Mouse (Mus musculus) left cerebral cortex, postnatal 25 days (tissue): ENCODE data around the gene Chl1. TPM values are rescaled to one million over a fixed set of nuclear protein-coding genes. Genes with fewer than 3 reads are reported as not detected.

Experiments used
- DNase-seq, 2 experiments: peaks; one replicate each; pipeline ENCODE4 v3.0.0; 2022; ENCODE audit warnings: low spot score in 2 of 2, mixed read lengths in 1 of 2
- intact Hi-C: fragments of 180-260 bp; cut with DNase I; formaldehyde crosslinking; loops from one replicate; pipeline ENCODE4 v1.15.1; 2025
- total RNA-seq, 2 experiments: library from RNA; stranded (reverse); gene quantifications; 2 replicates each; pipeline ENCODE4 v1.2.3; 2021

Gene Chl1
- 100 to 1,000 TPM; 123 to 148 TPM for total RNA-seq

- peak; percentile 42 to 57 for DNase-seq
- intact Hi-C loops: loop anchor here (2.0 to 5.0 kb wide), 3 partner anchors 47 to 204 kb away; no protein-coding TSS in a partner anchor
Observed at GRCm38 (mm10) chr6:103510392-103511289, at the start of gene Chl1. TSS of gene Chl1 (plus strand) at chr6:103510586.

DNA sequence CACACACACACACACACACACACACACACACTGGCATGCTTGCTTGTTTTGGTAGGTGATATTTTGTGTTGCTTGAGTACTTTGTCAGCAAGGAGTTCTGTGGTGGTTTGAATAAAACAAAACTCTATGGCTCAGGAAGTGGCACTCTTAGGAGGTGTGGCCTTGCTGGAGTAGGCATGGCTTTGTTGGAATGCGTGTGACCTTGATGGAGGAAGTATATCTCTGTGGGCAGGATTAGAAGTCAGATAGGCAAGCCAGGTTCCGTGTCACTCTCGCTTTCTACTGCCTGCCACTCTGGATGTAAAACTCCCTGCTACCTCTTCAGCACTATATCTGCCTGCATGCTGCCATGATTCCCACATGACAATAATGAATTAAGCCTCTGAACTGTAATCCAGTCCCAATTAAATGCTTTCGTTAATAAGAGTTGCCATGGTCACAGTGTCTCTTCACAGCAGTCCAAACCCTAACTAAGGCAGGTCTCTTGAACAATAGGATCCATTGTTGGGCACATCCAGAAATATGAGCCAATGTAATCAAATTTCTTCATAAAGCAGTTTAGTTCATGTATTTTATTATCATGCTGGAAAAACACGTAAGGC is 44.8 kb upstream of the Chl1 start:
- DNase-seq: no peak
- intact Hi-C loops: no loop called here

- no peak for DNase-seq
- intact Hi-C loops: no loop called here
Observed at GRCm38 (mm10) chr6:103473316-103473715, 37.1 kb upstream of the Chl1 start.

DNA sequence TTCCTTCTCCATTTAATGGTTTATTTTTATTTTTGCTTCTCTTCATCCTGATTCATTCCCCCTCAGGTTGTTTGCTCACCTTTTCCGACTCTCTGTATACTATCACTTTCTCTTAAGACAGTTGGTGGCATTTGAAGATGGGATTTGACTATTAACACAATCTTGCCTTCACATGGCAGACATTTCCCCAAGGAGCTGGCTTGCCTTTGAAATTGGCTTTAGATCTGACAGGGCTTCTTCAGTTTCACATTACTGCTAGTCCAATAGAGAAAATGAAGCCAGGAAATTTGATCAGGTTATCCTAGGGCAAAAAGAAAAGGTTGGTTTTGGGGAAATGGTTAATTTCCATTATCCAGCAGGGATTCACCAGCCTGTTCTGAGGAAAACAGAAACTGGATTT is 23.2 kb upstream of the Chl1 start:
- DNase-seq: no peak
- intact Hi-C loops: no loop called here

DNA sequence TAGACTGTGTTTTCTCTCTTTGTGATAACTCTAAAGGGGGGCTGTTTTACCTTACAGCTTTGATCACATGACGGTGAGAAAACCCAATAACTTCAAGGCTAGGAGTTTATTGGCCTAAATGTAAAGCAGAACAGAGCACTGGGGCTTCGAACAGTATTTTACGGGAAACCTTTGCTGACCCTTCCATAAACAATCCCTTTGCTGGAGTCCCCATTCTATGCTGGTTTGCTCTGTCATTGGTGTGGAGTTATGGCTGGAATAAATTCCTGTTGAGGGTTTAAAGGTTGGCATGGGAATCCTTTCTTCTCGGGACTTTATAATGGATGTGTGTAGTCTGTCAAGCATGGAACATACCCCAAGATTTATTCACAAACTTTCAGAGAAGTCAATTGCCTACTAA is 12.0 kb upstream of the Chl1 start:
- intact Hi-C loops: no loop called here
- DNase-seq: no peak

DNA sequence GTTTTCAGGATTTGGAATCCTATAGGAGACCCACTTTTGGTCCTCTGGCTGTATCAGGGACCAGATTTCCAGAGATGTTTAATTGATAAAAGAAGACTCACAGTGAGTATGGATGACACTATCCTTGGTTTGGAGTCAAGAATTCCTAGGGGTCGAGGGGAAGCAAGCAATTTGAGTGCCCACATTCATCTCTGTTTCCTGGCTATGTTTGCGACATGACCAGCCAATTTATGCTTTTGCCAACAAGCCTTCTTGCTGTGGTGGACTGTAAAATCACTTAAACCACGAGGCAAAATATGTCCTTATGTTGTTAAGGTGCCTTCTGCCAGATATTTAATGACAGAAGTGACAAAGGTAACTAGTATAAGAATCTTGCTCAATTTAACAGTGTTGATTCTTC is 6.3 kb upstream of the Chl1 start:
- intact Hi-C loops: loop anchor here (10.0 kb wide), 1 partner anchor 169 kb away; no protein-coding TSS in a partner anchor
- no peak for DNase-seq

GRCm38 (mm10) chr6:103507751-103508575 is 2.4 kb upstream of the Chl1 start:
- DNase-seq: no peak
- intact Hi-C loops: loop anchor here (10.0 kb wide), 1 partner anchor 173 kb away; no protein-coding TSS in a partner anchor

- no peak for DNase-seq
- intact Hi-C loops: loop anchor here (10.0 kb wide), 1 partner anchor 175 kb away; no protein-coding TSS in a partner anchor
Observed at GRCm38 (mm10) chr6:103509596-103509995, 790 bp upstream of the Chl1 start.

DNA sequence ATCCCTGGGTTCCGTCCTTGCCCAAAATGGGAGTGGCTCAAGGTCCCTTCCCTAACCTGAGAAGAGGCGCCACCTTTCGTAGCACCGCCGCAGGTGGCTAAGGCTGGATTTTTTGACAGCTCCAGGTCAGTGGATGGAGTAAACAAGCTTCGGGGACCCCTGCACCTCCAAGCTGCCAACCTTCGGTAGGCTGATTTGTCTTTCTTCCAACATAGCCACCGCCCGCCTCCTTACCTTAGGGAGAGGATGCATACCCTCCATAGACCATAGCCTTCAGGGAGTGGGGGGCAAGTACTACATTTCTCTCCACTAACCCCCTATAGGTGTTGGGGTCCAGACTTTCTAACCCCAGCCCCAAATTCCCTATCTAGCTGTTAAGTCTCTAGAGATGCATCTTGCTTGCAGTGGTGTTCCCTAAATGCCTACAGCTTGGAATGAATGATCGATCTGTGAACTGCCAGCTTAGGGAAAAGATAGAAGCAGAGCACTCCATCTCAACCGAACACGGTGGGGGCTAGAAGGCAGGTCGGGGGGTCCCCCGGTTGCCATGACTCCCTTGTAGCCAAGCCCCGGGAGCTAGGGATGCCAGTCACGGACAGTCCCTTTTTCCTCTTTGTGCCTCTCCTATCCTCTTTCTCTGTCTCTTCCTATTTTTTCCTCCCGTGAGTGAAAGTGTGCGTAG is 1.0 kb downstream of the Chl1 start:
- DNase-seq: peak; percentile 27 to 37

GRCm38 (mm10) chr6:103511972-103512565 is 1.7 kb downstream of the Chl1 start:
- peak; percentile 84 to 85 for DNase-seq
- intact Hi-C loops: loop anchor here (2.0 to 5.0 kb wide), 3 partner anchors 45 to 205 kb away; no protein-coding TSS in a partner anchor

More for the DNA sequence above, 1.0 kb downstream of the Chl1 start:
- intact Hi-C loops: loop anchor here (2.0 to 5.0 kb wide), 3 partner anchors 46 to 205 kb away; no protein-coding TSS in a partner anchor

DNA sequence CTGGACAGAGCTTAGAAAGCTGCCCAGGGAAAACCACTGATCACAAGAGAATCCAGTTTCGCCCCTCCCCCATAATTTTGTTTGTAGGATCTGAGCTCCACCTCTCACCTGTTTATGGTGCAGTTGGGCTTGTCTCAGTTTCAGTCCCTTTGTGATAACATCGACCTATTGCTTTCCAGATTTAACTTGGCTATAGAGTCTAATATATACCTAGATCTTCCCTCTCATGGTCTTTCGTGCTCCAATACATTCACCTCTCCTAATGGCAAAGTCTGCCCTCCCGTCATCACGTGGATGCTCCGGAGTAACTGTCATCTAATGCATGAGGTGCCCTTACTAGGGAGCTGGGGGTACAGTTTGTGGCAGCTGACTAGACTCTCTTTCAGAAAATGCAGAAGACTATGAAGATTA is 2.5 kb downstream of the Chl1 start:
- DNase-seq: no peak
- intact Hi-C loops: loop anchor here (5.0 kb wide), 1 partner anchor 44 kb away; no protein-coding TSS in a partner anchor

GRCm38 (mm10) chr6:103513621-103514241 is 3.3 kb downstream of the Chl1 start:
- intact Hi-C loops: loop anchor here (5.0 kb wide), 1 partner anchor 44 kb away; no protein-coding TSS in a partner anchor
- peak in 1 of 2 experiments; percentile 33 for DNase-seq

DNA sequence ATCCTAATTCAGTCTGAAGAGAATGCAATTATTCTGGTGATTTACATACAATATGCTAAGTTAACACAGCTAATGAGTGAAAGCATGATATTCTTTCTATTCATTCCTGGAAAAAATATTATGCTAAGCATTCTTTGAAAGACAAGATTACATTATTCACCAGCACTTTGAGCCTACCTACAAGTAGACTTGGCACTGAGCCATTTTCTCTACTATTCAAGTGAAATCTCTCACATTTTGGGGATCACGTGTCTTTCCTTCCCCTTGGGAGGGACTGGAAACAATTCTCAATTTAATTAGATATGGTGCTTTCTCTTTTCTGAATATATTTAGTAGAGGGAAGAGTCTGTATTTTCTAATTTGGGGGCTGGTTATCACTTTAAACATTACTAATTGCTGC is 4.0 kb downstream of the Chl1 start:
- intact Hi-C loops: loop anchor here (5.0 kb wide), 1 partner anchor 43 kb away; no protein-coding TSS in a partner anchor
- no peak for DNase-seq

- DNase-seq: no peak
- intact Hi-C loops: loop anchor here (5.0 kb wide), 1 partner anchor 43 kb away; no protein-coding TSS in a partner anchor
Observed at GRCm38 (mm10) chr6:103514756-103515155, 4.4 kb downstream of the Chl1 start.

- intact Hi-C loops: no loop called here
Observed at GRCm38 (mm10) chr6:103519596-103519995, 9.2 kb downstream of the Chl1 start.

DNA sequence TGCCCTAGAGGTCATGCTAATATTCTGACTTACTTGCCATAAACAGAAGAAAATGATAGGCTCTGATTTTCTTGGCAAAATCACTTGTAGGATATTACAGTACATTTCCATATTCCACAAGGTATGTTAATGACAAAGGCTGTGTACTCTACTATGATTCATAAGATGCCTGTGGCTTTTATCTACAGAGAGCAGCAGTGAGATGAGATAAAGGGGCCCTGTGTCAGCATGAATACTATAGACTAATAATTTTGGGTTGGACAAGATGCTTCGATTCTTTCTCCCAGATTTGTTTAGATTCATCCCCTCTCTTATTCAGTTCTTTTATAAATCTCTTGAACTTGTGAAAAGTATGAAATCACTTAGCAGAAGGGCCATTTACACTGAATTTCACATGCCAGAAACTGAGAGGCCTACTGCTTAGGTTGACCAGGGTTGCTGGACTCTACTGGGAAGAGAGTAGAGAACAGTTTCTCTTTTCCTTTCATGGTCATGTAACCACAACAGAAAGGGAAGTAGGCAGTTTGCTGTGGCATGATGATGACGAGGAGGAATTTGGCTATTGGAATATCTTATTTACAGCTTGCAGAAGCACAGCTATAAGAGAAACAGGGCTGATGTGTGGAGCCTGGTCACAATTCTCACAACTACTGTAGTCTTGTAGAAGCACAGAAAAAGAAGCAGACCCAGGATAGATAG is 15.1 kb downstream of the Chl1 start:
- intact Hi-C loops: no loop called here
- DNase-seq: no peak

More at GRCm38 (mm10) chr6:103519596-103519995, 9.2 kb downstream of the Chl1 start:
- DNase-seq: no peak
